Mouse (Mus musculus): Measurements from ENCODE around the gene Gm28729.

Gene Gm28729

GRCm38 (mm10) chr9:96469556-96470265, 55.4 kb downstream of the Gm28729 start:
- in situ Hi-C loops (cut with MboI, MseI), result no loop called here

GRCm38 (mm10) chr9:96463708-96464107, 61.4 kb downstream of the Gm28729 start:
- in situ Hi-C loops (cut with MboI, MseI), result no loop called here

- in situ Hi-C loops (cut with MboI, MseI), result no loop called here
Observed at GRCm38 (mm10) chr9:96461607-96462006, 63.5 kb downstream of the Gm28729 start.

GRCm38 (mm10) chr9:96460117-96460865, 64.8 kb downstream of the Gm28729 start:
- in situ Hi-C loops (cut with MboI, MseI), result no loop called here

GRCm38 (mm10) chr9:96455618-96456017, 69.4 kb downstream of the Gm28729 start:
- in situ Hi-C loops (cut with MboI, MseI), result no loop called here

- in situ Hi-C loops (cut with MboI, MseI), result no loop called here
Observed at GRCm38 (mm10) chr9:96452956-96453355, 72.1 kb downstream of the Gm28729 start.

- in situ Hi-C loops (cut with MboI, MseI), result no loop called here
Observed at GRCm38 (mm10) chr9:96450900-96451720, 74.0 kb downstream of the Gm28729 start.

GRCm38 (mm10) chr9:96449514-96449913, 75.5 kb downstream of the Gm28729 start:
- in situ Hi-C loops (cut with MboI, MseI), result no loop called here

- in situ Hi-C loops (cut with MboI, MseI), result no loop called here
Observed at GRCm38 (mm10) chr9:96445351-96445750, 79.7 kb downstream of the Gm28729 start.

GRCm38 (mm10) chr9:96442081-96442480, 83.0 kb downstream of the Gm28729 start:
- in situ Hi-C loops (cut with MboI, MseI), result no loop called here

- in situ Hi-C loops (cut with MboI, MseI), result no loop called here
Observed at GRCm38 (mm10) chr9:96438334-96438871, 86.7 kb downstream of the Gm28729 start.

- in situ Hi-C loops (cut with MboI, MseI), result no loop called here
Observed at GRCm38 (mm10) chr9:96437805-96438333, 87.2 kb downstream of the Gm28729 start.

- in situ Hi-C loops (cut with MboI, MseI), result no loop called here
Observed at GRCm38 (mm10) chr9:96436901-96437804, 87.9 kb downstream of the Gm28729 start.
